Mouse (Mus musculus) intestine, embryonic 14.5 days (tissue): ENCODE results near the gene Gadl1. TPM values are rescaled to one million over a fixed set of nuclear protein-coding genes. Genes with fewer than 3 reads are reported as not detected.
A peak's percentile ranks its signal among the peaks of the same experiment; 100 is the strongest.

Experiments used
- ATAC-seq: fragments of 200-750 bp; cut with Nextera tagmentation; replicated peaks from 2 replicates; pipeline ENCODE4 v1.8.0; 2017; ENCODE audit warnings: low read depth, moderate number of reproducible peaks, moderate TSS enrichment, moderate library complexity; ENCODE audit not compliant: low FRiP score, low TSS enrichment
- DNase-seq: peaks from one replicate; pipeline ENCODE4 v3.0.0-alpha.2; 2018; ENCODE audit warnings: low spot score
- H3K27ac ChIP-seq: fragments of 300-500 bp; sonication (generic); 2 replicates; pipeline ENCODE4 v1.5.1; 2014; ENCODE audit warnings: low read depth, mild to moderate bottlenecking, control low read depth
- H3K27me3 ChIP-seq: fragments of 300-500 bp; sonication (generic); replicated peaks from 2 replicates; pipeline ENCODE4 v1.6.1; 2014; ENCODE audit warnings: low read length, control low read depth; ENCODE audit not compliant: control insufficient read depth, insufficient read depth
- H3K36me3 ChIP-seq: fragments of 300-500 bp; sonication (generic); 2 replicates; pipeline ENCODE4 v1.6.1; 2014; ENCODE audit warnings: low read length, control low read depth; ENCODE audit not compliant: control insufficient read depth, insufficient read depth
- H3K4me1 ChIP-seq: fragments of 300-500 bp; sonication (generic); replicated peaks from 2 replicates; pipeline ENCODE4 v1.6.1; 2014; ENCODE audit warnings: low read length, control low read depth, mixed read lengths; ENCODE audit not compliant: control insufficient read depth, insufficient read depth
- H3K4me2 ChIP-seq: fragments of 300-500 bp; sonication (generic); 2 replicates; pipeline ENCODE4 v1.6.1; 2014; ENCODE audit warnings: low read length
- H3K4me3 ChIP-seq: fragments of 300-500 bp; sonication (generic); 2 replicates; pipeline ENCODE4 v1.5.1; 2014; ENCODE audit warnings: low read depth, low read length, control low read depth, mixed read lengths
- H3K9ac ChIP-seq: fragments of 300-500 bp; sonication (generic); 2 replicates; pipeline ENCODE4 v1.6.1; 2014; ENCODE audit warnings: mild to moderate bottlenecking, low read length
- H3K9me3 ChIP-seq: fragments of 300-500 bp; sonication (generic); 2 replicates; pipeline ENCODE4 v1.6.1; 2016; ENCODE audit warnings: low read length, control low read depth; ENCODE audit not compliant: control insufficient read depth
- WGBS: fragments of 180-500 bp; shearing (Covaris S2); extraction: QIAGEN DNeasy Blood & Tissue Kit; methylation state at CpG from one replicate; pipeline ENCODE4 v1.1.7; 2014; 5-methylcytosine and 5-hydroxymethylcytosine counted together
- polyA plus RNA-seq: library from polyadenylated mRNA; unstranded; fragments of >200 nt; fragmentation: Nextera tagmentation; extraction: Ambion mirVana; gene quantifications from 2 replicates; pipeline ENCODE4 v1.2.1, GENCODE M21; 2014

Gene Gadl1
- polyA plus RNA-seq, 1 experiment from 2014 or later = 0.38 TPM

DNA sequence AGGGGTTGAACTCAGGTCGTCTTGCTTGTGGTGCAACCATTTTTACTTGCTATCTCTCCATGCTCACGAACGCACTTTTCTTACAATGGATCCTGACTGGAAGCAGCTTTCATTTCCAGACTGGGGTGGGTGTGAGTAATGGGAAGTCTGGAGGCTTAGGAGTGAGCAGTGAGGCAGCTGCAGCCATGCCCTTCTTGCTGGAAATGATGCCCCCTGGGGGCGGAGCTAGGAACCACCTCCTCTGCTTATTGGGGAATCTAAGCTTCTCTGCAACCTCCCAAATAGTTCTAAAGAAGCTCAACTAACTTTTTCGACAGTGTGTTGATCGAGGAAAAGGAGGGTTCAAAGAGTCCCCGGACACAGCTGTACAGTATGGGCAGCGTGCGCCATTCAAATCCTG, 179.7 kb downstream of the Gadl1 start:
- WGBS = 91% methylated on average over 9 of the region's 9 CpGs
- DNase-seq (no peak), ATAC-seq (no peak)
- Histone ChIP-seq H3K4me1 (peaks cover 11% of the 10 kb centered on the region), H3K9ac (no peak overlapping the region), H3K27ac (no peak overlapping the region), H3K27me3 (no peaks in the 10 kb centered on the region), H3K4me3 (no peak overlapping the region), H3K36me3 (peaks cover 44% of the 10 kb centered on the region), H3K4me2 (no peak overlapping the region), H3K9me3 (no peaks in the 10 kb centered on the region)

DNA sequence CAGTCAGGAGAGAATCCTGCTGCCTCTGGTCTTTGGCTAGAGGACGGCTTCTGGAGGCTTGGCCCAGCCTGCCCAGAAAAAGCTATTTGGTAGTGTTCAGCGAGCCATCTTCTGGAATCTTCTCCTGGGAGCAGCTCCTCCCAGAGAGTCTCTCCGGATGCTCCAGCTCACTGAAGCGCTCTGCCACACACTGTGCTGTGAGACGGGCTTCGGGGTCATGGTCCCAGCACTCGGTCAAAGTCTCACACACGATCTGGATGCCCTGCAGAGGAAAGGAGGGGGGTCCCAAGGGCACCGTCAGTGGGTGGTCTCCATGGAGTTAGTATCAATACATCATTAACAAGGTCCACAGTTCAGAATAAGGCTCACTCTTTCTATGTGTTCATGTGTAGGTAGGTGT, 181.0 kb downstream of the Gadl1 start:
- WGBS = 89% methylated on average over 9 of the region's 9 CpGs
- H3K9me3 ChIP-seq = no peaks in the 10 kb centered on the region
- no peak overlapping the region for H3K9ac ChIP-seq
- DNase-seq = no peak
- peaks cover 11% of the 10 kb centered on the region for H3K4me1 ChIP-seq
- no peak overlapping the region for H3K4me3 ChIP-seq
- no peak for ATAC-seq
- H3K36me3 ChIP-seq = peaks cover 44% of the 10 kb centered on the region
- H3K27me3 ChIP-seq = no peaks in the 10 kb centered on the region
- H3K4me2 ChIP-seq = no peak overlapping the region
- no peak overlapping the region for H3K27ac ChIP-seq

GRCm38 (mm10) chr9:116091101-116091841, 182.0 kb downstream of the Gadl1 start:
- H3K4me3 ChIP-seq = no peak overlapping the region
- no peaks in the 10 kb centered on the region for H3K9me3 ChIP-seq
- ATAC-seq = no peak
- no peak overlapping the region for H3K27ac ChIP-seq
- DNase-seq = no peak
- peaks cover 11% of the 10 kb centered on the region for H3K4me1 ChIP-seq
- no peak overlapping the region for H3K9ac ChIP-seq
- H3K4me2 ChIP-seq = no peak overlapping the region
- 79% methylated on average over 7 of the region's 7 CpGs for WGBS
- no peaks in the 10 kb centered on the region for H3K27me3 ChIP-seq
- peaks cover 46% of the 10 kb centered on the region for H3K36me3 ChIP-seq

DNA sequence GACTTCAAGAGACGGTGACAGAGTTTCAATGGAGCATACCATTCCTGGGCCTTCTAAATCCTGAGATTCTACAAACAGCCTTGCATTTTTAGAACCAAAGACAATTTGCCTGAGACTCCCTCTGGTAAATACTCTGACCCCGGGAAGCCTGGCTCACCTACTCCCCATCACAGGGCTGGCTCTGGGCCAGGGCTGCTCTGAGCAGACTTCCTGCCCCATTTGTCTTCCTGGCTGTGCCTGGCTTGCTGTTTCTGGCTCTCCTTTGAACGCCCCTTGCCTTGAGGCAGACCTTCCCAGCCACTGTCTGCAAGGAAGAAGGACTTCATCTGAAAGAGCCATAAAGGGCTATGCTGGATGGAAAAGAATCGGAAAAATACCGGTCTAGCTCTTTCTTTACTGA, 182.7 kb downstream of the Gadl1 start:
- no peak overlapping the region for H3K9ac ChIP-seq
- ATAC-seq = no peak
- peaks cover 49% of the 10 kb centered on the region for H3K36me3 ChIP-seq
- H3K4me2 ChIP-seq = no peak overlapping the region
- H3K4me1 ChIP-seq = peaks cover 11% of the 10 kb centered on the region
- 37% methylated on average over 5 of the region's 5 CpGs for WGBS
- H3K9me3 ChIP-seq = no peaks in the 10 kb centered on the region
- peak; percentile 66 for DNase-seq
- no peak overlapping the region for H3K4me3 ChIP-seq
- H3K27ac ChIP-seq = peak overlapping the region; percentile 0; the same call in 1 of the 2 replicates
- H3K27me3 ChIP-seq = no peaks in the 10 kb centered on the region

DNA sequence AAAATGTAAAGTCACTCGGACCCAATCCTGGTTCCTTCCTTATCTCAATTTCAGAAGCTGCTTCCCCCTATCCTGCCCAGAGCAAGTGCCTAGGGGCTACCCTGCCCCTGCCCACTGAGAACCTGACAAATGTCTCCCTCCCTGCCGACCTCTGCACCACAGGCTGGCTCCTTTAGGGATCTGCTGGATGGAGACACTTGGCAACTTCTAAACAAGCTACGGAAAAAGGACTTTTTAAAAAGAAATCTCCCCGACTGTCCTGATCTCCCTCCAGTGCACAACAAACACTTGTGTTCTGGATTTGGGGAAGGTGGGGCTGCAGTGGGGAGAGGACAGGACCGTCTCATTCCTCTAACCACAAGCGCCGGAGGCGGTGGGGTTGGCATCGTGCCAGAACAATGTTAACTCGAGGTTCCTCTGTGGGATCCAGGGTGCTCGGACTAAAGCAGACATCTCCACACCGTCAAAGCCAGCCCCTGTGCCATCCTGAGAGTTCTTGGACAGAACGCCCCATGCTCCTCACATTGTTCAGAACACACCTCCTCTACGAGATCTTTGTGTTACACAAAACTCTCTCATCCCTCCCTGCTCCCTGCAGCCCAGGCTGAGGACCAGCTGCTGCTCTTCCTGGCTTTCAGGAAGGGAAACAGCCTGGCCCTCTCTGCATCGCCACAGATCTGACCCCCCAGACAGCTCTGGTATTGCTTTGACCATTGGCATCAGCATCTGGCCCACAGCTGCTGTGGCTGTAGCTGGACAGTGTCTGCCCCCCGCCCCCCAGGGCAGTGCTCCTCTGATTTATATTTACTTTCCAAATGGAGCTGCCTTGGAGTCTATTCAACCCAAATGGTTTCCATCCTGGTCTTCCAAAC, 189.7 kb downstream of the Gadl1 start:
- H3K36me3 ChIP-seq = peaks cover 48% of the 10 kb centered on the region
- H3K27ac ChIP-seq = peak overlapping the region; percentile 62
- ATAC-seq = peak; percentile 50; the same call in 1 of the 2 replicates
- DNase-seq = peak; percentile 76
- peak overlapping the region; percentile 26 for H3K4me2 ChIP-seq
- peaks cover 18% of the 10 kb centered on the region for H3K4me1 ChIP-seq
- H3K9ac ChIP-seq = no peak overlapping the region
- no peaks in the 10 kb centered on the region for H3K27me3 ChIP-seq
- no peaks in the 10 kb centered on the region for H3K9me3 ChIP-seq
- H3K4me3 ChIP-seq = no peak overlapping the region
- 37% methylated on average over 16 of the region's 16 CpGs for WGBS

- H3K4me1 ChIP-seq = peaks cover 18% of the 10 kb centered on the region
- H3K27me3 ChIP-seq = no peaks in the 10 kb centered on the region
- H3K9ac ChIP-seq = no peak overlapping the region
- peak overlapping the region; percentile 62 for H3K27ac ChIP-seq
- DNase-seq = no peak
- H3K36me3 ChIP-seq = peaks cover 52% of the 10 kb centered on the region
- H3K4me3 ChIP-seq = no peak overlapping the region
- ATAC-seq = no peak
- WGBS = 68% methylated on average over 6 of the region's 6 CpGs
- H3K4me2 ChIP-seq = no peak overlapping the region
- no peaks in the 10 kb centered on the region for H3K9me3 ChIP-seq
Observed at GRCm38 (mm10) chr9:116099596-116099993, 190.3 kb downstream of the Gadl1 start.

- Histone ChIP-seq H3K27me3 (no peaks in the 10 kb centered on the region), H3K4me1 (peaks cover 18% of the 10 kb centered on the region), H3K4me2 (no peak overlapping the region), H3K9ac (no peak overlapping the region), H3K27ac (0 out of 2 replicates have a peak overlapping the region, but pooled peaks have one; percentile 62), H3K36me3 (peaks cover 56% of the 10 kb centered on the region), H3K9me3 (no peaks in the 10 kb centered on the region), H3K4me3 (no peak overlapping the region)
- 69% methylated on average over 9 of the region's 9 CpGs for WGBS
- no peak for DNase-seq
- ATAC-seq = no peak
Observed at GRCm38 (mm10) chr9:116100015-116100414, 190.8 kb downstream of the Gadl1 start.

GRCm38 (mm10) chr9:116101842-116102241, 192.6 kb downstream of the Gadl1 start:
- Histone ChIP-seq H3K4me2 (no peak overlapping the region), H3K9ac (no peak overlapping the region), H3K36me3 (peaks cover 64% of the 10 kb centered on the region), H3K4me1 (peaks cover 18% of the 10 kb centered on the region), H3K9me3 (no peaks in the 10 kb centered on the region), H3K4me3 (no peak overlapping the region), H3K27ac (no peak overlapping the region), H3K27me3 (no peaks in the 10 kb centered on the region)
- ATAC-seq (no peak), DNase-seq (no peak)
- WGBS = 62% methylated on average over 11 of the region's 11 CpGs
